Mouse (Mus musculus): ENCODE results near the gene Asb2. TPM values are rescaled to one million over a fixed set of nuclear protein-coding genes. Genes with fewer than 3 reads are reported as not detected.

The Asb2 gene
- total and polyA plus RNA-seq, 2 experiments = 2.7 to 5.6 TPM

DNA sequence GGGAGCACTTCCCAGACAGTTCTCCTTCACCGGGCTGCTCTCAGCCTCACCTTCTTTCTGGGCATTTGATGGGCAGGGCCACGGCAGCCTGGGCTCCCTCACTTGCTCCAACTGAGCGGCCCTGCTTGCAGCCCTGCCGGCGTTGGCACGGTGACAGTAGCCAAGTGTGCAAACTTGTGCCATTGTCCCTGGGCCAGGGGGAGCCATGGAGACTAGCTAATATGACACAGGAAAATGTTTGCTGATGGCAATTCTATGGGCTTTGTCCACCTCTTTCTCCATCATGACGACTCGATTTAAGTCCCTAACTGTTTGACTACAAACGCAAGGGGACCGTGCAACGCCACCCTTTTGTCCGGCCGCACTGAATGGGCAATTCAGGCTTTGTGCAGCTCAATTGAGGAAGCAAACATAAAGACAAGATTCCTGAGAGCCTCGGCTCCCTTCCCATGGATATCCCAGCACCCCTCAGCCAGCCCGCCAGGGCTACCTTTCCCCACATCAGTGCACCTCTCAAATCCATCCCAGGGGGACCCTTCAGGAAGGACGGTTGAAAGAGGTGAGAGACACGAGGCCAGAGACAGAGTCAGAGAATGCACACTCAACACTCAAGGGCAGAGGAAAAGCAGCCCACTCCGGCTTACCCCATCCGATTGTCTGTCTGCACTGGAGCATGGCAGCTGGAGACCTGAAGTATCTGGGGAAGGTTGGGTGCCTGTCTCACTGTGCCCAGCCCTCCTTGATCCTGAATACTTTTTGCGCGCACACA, 41.7 kb downstream of the Asb2 start:
- WGBS = 76% methylated on average over 21 of the region's 21 CpGs
- no peaks in the 10 kb centered on the region for H3K79me2 ChIP-seq (ENCODE audit: control insufficient read depth, insufficient read depth, low read length)
- H3K9ac ChIP-seq (ENCODE audit: low read depth, low read length) = no peak overlapping the region
- no peak overlapping the region for H3K4me3 ChIP-seq (ENCODE audit: insufficient read depth, low read depth, low read length)
- DNase-seq (ENCODE audit: extremely low read depth, low read depth, low spot score) = no peak
- TF ChIP-seq POLR2A (IDR thresholded peaks at IDR 0.05; ENCODE audit: extremely low read depth, insufficient read depth, low read length) (no peak), CTCF (IDR thresholded peaks at IDR 0.05; ENCODE audit: low read depth, low read length) (no peak)
- no peaks in the 10 kb centered on the region for H3K36me3 ChIP-seq (ENCODE audit: control insufficient read depth, insufficient read depth, low read length)
- H3K27ac ChIP-seq (replicated peaks; ENCODE audit: insufficient read depth, low read depth, low read length) = no peak overlapping the region
- no peaks in the 10 kb centered on the region for H3K27me3 ChIP-seq (ENCODE audit: control insufficient read depth, insufficient read depth, low read length)
- peaks cover 13% of the 10 kb centered on the region for H3K4me1 ChIP-seq (ENCODE audit: control insufficient read depth, insufficient read depth, low read length)

DNA sequence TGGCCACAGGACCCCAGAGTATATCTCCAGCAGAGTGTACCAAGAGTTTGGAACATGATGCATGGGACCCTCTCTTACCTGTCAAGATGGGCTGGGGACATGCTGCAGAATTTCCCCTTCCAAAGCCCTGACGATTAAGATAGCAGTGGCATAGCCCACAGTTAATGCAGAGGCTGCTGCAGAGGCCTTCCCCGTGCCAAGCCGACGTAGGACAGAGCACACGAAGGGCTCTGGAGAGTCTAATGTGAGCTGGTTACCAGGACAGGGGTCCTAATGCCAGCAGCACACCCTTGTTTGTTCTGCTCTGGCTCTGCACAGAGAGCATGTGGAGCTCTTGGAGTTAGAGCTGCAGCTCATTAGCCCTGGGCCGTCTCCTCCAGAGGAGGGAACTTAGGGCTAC, 42.5 kb downstream of the Asb2 start:
- H3K4me1 ChIP-seq (ENCODE audit: control insufficient read depth, insufficient read depth, low read length) = peaks cover 13% of the 10 kb centered on the region
- no peak overlapping the region for H3K4me3 ChIP-seq (ENCODE audit: insufficient read depth, low read depth, low read length)
- WGBS = 89% methylated on average over 6 of the region's 6 CpGs
- DNase-seq (ENCODE audit: extremely low read depth, low read depth, low spot score) = no peak
- H3K79me2 ChIP-seq (ENCODE audit: control insufficient read depth, insufficient read depth, low read length) = no peaks in the 10 kb centered on the region
- H3K9ac ChIP-seq (ENCODE audit: low read depth, low read length) = no peak overlapping the region
- no peaks in the 10 kb centered on the region for H3K36me3 ChIP-seq (ENCODE audit: control insufficient read depth, insufficient read depth, low read length)
- no peak for TF ChIP-seq POLR2A (IDR thresholded peaks at IDR 0.05; ENCODE audit: extremely low read depth, insufficient read depth, low read length)
- TF ChIP-seq CTCF (IDR thresholded peaks at IDR 0.05; ENCODE audit: low read depth, low read length) = no peak
- no peak overlapping the region for H3K27ac ChIP-seq (replicated peaks; ENCODE audit: insufficient read depth, low read depth, low read length)
- no peaks in the 10 kb centered on the region for H3K27me3 ChIP-seq (ENCODE audit: control insufficient read depth, insufficient read depth, low read length)

DNA sequence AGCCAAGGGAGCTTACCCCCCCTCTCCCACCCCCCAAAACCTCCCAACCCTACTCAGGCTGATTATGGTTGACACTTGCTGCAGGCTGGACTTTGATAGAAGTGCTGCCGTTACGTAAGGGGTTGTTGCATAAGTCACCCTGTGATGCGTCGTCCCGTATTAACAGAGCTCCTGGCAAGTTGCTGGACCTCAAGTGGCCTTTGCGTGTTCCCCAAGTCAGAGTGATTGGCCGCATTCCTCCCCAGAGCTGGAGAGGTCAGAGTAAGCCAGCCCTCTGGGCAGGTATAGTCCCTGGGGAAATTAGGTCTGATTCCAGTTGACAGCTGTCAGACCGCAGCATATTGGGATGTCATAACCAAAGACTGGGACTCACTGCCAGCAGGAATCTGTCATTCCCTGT, 43.9 kb downstream of the Asb2 start:
- TF ChIP-seq CTCF (IDR thresholded peaks at IDR 0.05; ENCODE audit: low read depth, low read length) = no peak
- peak; percentile 99 for DNase-seq (ENCODE audit: extremely low read depth, low read depth, low spot score)

DNA sequence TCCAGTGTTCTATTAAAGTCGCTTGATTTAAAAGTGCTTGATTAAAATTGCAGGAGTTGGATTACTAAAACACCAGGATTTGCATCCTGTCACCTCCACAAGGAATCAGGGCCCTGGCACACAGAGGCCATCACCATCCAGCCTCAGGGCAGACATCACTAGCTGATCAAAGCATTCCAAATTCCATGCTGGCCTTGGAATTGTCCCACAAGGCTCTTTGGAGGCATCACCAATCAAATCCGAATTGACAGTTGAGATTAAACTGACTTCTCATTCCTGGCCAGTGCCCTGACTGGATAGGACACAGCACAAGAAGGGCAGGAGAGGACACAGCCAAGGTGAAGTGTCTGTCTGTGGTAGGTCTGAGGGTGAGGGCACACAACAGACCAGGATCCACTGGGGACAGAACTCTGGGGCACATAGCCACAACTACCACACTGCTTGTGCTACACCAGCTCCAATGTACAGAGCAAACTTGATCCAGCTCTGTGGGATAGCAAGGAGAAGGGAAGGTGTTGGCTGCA, 45.0 kb downstream of the Asb2 start, which contains the start of gene Fam181a:
Fam181a (plus strand) TSS at position 232 of the 524 bp plus-strand sequence.
- no peaks in the 10 kb centered on the region for H3K79me2 ChIP-seq (ENCODE audit: control insufficient read depth, insufficient read depth, low read length)
- peaks cover 13% of the 10 kb centered on the region for H3K4me1 ChIP-seq (ENCODE audit: control insufficient read depth, insufficient read depth, low read length)
- H3K9ac ChIP-seq (ENCODE audit: low read depth, low read length) = no peak within 1 kb of the TSS
- H3K27ac ChIP-seq (replicated peaks; ENCODE audit: insufficient read depth, low read depth, low read length) = peak within 1 kb of the TSS; percentile 76
- H3K36me3 ChIP-seq (ENCODE audit: control insufficient read depth, insufficient read depth, low read length) = no peaks in the 10 kb centered on the region
- TF ChIP-seq CTCF (IDR thresholded peaks at IDR 0.05; ENCODE audit: low read depth, low read length) (no peak), POLR2A (IDR thresholded peaks at IDR 0.05; ENCODE audit: extremely low read depth, insufficient read depth, low read length) (no peak)
- H3K27me3 ChIP-seq (ENCODE audit: control insufficient read depth, insufficient read depth, low read length) = no peaks in the 10 kb centered on the region
- H3K4me3 ChIP-seq (ENCODE audit: insufficient read depth, low read depth, low read length) = no peak within 1 kb of the TSS
- WGBS = 68% methylated on average over 2 of the region's 2 CpGs
- peak; percentile 14 for DNase-seq (ENCODE audit: extremely low read depth, low read depth, low spot score)

More for the DNA sequence above, 43.9 kb downstream of the Asb2 start:
- 28% methylated on average over 8 of the region's 8 CpGs for WGBS
- H3K79me2 ChIP-seq (ENCODE audit: control insufficient read depth, insufficient read depth, low read length) = no peaks in the 10 kb centered on the region
- no peak overlapping the region for H3K9ac ChIP-seq (ENCODE audit: low read depth, low read length)
- no peaks in the 10 kb centered on the region for H3K36me3 ChIP-seq (ENCODE audit: control insufficient read depth, insufficient read depth, low read length)
- H3K4me3 ChIP-seq (ENCODE audit: insufficient read depth, low read depth, low read length) = no peak overlapping the region
- peaks cover 13% of the 10 kb centered on the region for H3K4me1 ChIP-seq (ENCODE audit: control insufficient read depth, insufficient read depth, low read length)
- H3K27me3 ChIP-seq (ENCODE audit: control insufficient read depth, insufficient read depth, low read length) = no peaks in the 10 kb centered on the region
- peak overlapping the region; percentile 76 for H3K27ac ChIP-seq (replicated peaks; ENCODE audit: insufficient read depth, low read depth, low read length)

DNA sequence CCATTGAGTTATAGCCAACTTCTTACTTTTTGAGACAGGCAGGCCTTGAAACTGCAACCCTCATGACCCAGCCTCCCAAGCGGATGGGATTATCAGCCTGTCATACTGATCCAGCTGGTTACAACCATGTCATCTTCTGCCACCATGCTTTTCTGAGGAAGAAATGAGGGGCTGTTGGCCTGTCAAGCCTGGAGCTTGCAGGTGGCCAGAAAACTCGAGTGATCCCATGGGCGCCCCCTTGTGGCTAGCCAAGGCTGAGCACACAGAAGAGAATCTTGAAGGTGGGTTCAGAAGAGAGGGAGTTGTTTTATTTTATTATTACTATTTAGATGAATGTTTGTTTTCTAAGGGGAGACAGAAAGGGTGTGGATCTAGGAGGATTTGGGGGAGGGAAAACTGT, 49.1 kb downstream of the Asb2 start:
- Histone ChIP-seq H3K4me3 (ENCODE audit: insufficient read depth, low read depth, low read length) (no peak overlapping the region), H3K27me3 (ENCODE audit: control insufficient read depth, insufficient read depth, low read length) (no peaks in the 10 kb centered on the region), H3K79me2 (ENCODE audit: control insufficient read depth, insufficient read depth, low read length) (no peaks in the 10 kb centered on the region), H3K9ac (ENCODE audit: low read depth, low read length) (no peak overlapping the region), H3K36me3 (ENCODE audit: control insufficient read depth, insufficient read depth, low read length) (no peaks in the 10 kb centered on the region), H3K4me1 (ENCODE audit: control insufficient read depth, insufficient read depth, low read length) (peaks cover 5% of the 10 kb centered on the region; the same call in 1 of the 2 replicates), H3K27ac (replicated peaks; ENCODE audit: insufficient read depth, low read depth, low read length) (no peak overlapping the region)
- TF ChIP-seq POLR2A (IDR thresholded peaks at IDR 0.05; ENCODE audit: extremely low read depth, insufficient read depth, low read length) (no peak), CTCF (IDR thresholded peaks at IDR 0.05; ENCODE audit: low read depth, low read length) (peak; percentile 75)
- DNase-seq (ENCODE audit: extremely low read depth, low read depth, low spot score) = peak; percentile 20
- WGBS = 29% methylated on average over 3 of the region's 3 CpGs

DNA sequence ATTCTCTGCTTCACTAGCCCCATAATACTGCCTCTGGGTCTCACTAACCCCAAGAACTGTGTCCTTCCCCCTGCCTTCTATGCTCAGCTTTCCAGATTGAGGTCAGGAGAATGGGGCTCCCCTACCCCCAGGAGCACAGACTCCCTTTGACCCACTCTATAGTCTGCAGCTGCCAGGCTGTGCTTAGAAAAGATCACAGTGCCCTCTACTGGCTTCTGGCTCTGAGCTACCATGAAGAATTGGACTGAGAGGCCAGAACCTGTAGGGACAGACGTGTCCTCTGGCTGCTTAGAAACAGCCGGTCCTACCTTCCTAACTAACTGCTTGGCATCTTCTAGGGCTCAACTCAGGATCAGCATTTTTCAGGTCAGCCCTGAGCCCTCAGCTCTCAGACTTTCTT, 49.6 kb downstream of the Asb2 start:
- peak; percentile 57 for DNase-seq (ENCODE audit: extremely low read depth, low read depth, low spot score)

More for the DNA sequence above, 49.6 kb downstream of the Asb2 start:
- Histone ChIP-seq H3K4me1 (ENCODE audit: control insufficient read depth, insufficient read depth, low read length) (peaks cover 3% of the 10 kb centered on the region; the same call in 1 of the 2 replicates), H3K27me3 (ENCODE audit: control insufficient read depth, insufficient read depth, low read length) (no peaks in the 10 kb centered on the region), H3K27ac (replicated peaks; ENCODE audit: insufficient read depth, low read depth, low read length) (no peak overlapping the region), H3K36me3 (ENCODE audit: control insufficient read depth, insufficient read depth, low read length) (no peaks in the 10 kb centered on the region), H3K79me2 (ENCODE audit: control insufficient read depth, insufficient read depth, low read length) (no peaks in the 10 kb centered on the region), H3K4me3 (ENCODE audit: insufficient read depth, low read depth, low read length) (no peak overlapping the region), H3K9ac (ENCODE audit: low read depth, low read length) (no peak overlapping the region)
- TF ChIP-seq POLR2A (IDR thresholded peaks at IDR 0.05; ENCODE audit: extremely low read depth, insufficient read depth, low read length) = no peak
- peak; percentile 54 for TF ChIP-seq CTCF (IDR thresholded peaks at IDR 0.05; ENCODE audit: low read depth, low read length)
- WGBS = 16% methylated on average over 2 of the region's 2 CpGs

Data from liver, adult 2 months (tissue).